Mouse (Mus musculus) gastrocnemius, postnatal 25 days (tissue): ENCODE measurements around the gene Mlycd. TPM values are rescaled to one million over a fixed set of nuclear protein-coding genes. Genes with fewer than 3 reads are reported as not detected.
A peak's percentile ranks its signal among the peaks of the same experiment; 100 is the strongest.

ENCODE experiments used
- DNase-seq: peaks from one replicate; pipeline ENCODE4 v3.0.0; 2022
- total RNA-seq, 2 experiments: library from RNA; stranded (reverse); gene quantifications; 1 replicate in 1 of 2; 2 replicates in 1 of 2; pipeline ENCODE4 v1.2.3; 2021

Mlycd gene
- total RNA-seq, 2 experiments from 2014 or later = 76.5 to 78.1 TPM

- DNase-seq = no peak
Observed at GRCm38 (mm10) chr8:119403912-119404311, 9.2 kb downstream of the Mlycd start.

DNA sequence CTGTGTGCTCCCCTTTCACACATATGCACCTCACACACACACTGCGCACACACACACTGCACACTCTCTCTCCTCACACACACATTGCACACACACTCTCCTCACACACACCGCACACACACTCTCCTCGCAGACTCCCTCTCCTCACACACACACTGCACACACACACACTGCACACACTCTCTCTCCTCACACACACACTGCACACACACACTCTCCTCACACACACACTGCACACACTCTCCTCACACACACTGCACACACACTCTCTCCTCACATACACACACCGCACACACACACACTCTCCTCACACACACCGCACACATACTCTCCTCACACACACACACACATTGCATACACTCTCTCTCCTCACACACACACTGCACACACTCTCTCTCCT, 10.0 kb downstream of the Mlycd start:
- no peak for DNase-seq

DNA sequence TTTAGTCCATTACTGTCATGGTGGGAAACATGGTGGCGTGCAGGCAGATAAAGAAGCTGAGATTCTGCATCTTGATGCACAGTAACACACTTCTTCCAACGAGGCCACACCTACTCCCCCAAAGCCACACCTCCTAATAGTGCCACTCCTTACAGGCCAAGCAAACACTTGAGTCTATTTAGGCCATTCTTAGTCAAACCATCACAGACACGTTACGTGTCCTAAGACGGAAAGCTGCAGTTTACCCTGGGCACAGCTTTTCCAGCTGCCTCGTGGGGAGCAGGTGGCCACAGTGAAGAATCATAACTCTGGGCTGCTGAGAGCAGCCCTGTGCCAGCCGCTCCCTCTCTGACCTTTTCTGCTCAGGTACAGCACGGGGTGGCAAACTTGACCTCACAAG, 13.6 kb downstream of the Mlycd start:
- no peak for DNase-seq

DNA sequence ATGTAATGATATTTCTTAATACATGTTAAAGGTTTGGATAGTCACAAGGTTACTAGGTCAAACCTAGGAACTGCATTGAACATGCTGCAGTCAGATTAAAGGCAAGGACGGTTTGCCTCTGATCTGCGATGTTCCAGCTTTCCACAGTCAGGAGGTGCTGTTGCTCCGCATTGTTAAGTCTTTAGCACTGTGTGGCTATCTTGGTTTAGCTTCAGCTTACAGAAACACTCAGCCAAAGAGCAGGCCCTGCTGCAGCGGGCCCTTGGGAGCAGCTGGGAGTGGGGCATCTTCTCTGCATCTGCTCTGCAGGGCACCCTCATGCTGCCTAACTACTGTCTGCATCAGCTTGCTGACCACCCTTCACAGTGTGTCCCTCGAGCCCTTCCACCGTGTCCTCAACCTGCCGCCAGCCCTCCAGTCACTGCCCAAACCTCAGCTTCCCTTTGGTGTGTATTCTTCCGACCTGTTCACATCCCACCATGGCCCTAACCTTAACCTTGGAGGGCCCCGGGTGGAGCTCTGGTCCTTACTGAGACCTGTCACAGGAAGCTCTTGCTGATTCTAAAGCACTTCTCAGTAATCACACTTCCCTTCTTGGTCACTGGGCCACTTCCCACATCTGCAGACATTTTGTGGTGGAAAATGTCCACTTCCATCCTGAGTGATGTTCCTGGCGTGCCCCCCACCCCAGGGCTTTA, 17.5 kb downstream of the Mlycd start:
- no peak for DNase-seq

DNA sequence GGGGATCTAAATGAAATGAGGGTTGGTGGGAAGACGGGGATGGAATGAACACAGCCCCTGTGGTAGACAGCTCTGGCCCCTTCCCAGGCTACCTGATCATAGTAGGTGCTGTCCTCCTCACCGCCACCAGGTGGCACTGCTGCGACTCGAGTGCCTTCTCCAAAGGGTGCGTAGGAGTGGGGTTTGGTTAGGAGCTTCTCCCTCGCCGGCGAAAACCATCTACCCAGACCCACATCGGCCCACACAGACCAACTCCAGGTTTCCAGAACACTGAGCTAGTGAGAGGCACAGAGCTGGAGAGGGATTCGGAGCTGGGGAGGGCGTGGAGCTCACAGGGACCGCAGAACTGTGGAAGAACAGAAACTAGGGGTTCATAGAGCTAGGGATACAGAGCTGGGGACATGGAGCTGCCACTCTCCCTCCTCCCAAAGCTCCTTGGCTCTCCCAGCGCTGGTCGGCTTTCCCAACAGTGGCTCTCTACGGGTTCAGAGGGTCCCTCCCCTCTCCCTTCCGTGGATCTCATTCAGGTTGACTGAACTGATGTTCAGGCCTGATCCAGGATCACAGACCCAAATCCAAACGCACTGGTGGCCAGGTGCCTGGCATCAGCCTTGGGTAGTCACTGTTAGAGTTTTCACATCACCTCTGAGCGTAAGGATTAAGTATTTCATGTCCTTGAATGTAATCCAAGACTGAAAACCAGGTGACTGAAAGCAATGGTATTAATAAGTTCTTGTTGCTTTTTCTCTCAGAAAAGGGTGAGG, 18.2 kb downstream of the Mlycd start:
- peak; percentile 44 for DNase-seq

DNA sequence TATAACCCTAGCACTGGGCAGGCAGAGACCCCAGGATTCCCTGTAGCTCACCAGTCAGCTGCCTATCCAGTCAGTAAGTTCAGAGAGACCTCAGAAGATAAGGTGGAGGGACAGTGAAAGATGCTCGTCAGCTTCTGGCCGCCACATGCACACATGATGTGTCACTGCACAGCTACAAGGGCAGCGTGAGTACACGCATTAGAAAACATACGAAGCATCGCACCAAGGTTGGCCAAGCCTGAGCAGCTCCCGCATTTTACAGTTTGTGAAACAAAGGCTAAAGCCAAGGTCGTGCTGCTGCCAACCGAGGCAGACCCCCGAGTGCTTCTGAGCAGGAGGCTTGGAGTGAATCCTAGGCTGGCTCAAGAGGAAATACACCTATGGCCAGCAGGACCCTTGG, 18.9 kb downstream of the Mlycd start:
- DNase-seq = no peak

DNA sequence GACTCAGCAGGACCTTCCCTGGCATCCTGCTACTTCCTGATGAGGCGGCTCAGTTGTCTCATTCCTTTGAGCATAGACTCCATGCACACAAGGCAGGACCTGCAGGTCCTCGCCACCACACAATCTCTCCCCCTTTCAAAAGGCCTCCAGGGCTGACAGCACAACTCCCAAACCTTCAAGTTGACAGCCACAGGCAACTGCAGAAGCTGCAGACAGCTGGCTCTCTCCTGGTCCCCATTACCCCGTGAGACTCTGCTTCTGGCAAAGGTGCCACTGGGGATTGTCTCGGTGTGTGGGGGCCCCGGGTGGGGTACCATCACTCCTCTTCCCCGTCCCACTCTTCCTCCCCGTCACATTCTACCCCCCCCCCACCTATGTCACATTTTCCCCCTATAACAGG, 25.6 kb downstream of the Mlycd start:
- no peak for DNase-seq

DNA sequence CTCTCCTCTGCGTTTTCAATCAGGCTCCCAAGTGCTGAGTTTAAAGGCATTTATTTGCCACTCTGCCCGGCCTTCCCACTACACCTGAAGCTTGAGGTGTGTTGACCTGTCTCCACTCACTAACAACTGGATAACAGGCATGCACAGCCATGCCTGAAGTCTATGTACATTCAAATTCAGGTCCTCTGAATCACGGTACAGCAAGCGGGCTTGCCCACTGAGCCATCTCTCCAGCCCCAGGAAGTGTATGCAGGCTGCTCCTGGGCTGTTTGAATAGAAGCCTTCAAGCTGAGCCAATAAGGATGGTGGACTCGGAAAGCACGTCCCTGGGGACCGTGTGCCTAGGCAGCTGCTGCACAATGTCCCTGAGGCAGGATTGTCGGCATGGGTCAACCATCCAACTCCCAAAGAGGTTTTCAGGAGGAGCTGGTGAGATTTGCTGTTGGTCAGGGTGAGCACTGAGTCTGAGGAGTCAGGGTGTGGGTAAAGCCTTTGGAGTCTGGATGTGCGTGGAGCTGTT, 27.0 kb downstream of the Mlycd start:
- DNase-seq = no peak

DNA sequence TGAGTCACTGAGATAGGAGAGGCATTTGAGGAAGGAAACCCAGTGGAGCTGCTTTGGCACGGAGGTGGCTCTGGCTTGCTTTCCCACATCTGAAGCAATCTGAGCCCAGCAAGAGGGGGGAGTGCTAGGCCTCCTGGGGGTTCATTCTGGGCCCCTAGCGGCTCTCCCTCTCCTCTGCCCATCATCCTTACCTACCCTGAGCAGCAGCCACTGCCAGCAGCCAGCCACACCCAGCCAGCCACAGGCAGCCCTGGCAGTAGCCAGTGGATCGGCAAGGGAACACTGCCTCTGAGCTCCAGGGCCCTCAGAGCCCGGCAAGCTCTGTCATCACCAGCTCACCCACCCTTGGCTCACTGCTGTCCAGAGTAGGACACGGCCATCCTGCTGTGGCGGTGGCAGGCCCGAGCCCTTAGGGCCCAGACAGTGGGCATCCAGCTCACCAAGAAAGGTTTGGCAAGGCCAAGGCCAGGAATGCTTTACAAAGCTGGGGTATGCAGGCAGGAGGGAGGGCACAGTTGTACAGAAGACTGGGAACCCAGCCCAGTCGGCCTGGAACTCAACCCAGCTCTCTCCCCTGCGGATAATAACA, 27.5 kb downstream of the Mlycd start:
- peak; percentile 42 for DNase-seq

DNA sequence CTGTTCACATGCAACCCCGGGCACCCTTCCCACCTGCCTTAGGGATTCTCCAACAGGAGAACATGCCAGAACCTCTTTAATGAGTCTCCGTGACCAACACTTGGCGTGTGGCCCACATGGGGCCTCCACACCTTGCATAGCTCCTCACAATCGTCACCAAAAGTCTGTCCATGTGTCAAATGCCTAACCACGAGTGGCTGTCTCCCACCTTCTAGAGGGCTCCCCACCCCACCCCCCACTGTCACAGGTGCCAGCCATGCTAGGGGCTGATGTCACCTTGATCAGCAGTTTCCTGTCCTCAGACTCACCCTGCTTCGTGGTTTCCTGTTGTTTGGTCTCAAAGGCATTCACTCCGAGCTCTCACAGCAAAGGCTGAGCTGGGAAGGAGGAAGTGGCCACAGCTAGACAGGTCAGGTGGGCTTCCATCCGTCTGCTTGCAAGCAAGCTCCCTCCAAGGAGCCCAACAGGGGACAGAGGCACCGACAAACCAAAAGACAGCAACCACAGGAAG, 29.0 kb downstream of the Mlycd start:
- peak; percentile 51 for DNase-seq

GRCm38 (mm10) chr8:119424199-119424733, 29.6 kb downstream of the Mlycd start:
- no peak for DNase-seq

GRCm38 (mm10) chr8:119424740-119425139, 30.1 kb downstream of the Mlycd start:
- DNase-seq = no peak

GRCm38 (mm10) chr8:119425533-119425932, 30.9 kb downstream of the Mlycd start:
- peak; percentile 53 for DNase-seq

DNA sequence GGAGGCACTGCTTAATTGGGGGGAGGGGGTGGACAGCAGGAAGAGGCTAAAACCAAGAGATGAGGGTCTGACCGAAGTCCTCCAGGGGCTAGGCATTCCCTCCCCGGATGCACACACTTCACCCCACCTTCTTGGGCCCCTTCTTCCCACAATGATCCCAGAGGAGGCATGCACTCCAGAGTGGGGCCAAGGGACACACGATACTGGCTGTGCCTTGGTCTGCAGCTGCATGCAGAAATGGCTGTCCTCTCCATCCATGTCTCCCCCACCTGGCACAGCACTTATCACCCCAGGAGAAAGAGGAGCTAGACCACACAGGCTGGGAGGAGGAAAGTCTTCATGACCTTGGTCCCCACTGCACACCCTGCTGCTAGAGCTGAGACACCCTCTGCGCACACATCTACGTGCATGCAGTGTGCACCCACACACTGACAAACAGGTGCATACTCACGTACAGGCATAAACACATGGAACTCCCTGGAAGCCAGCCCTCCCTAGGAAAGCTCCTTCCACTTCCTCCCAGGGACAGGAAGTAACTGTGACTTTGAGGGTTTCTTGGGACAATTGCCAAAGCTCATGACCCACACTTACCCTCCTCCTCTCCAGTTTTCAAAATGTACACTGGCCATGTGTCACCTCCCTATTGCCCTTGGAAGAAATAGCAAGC, 31.5 kb downstream of the Mlycd start:
- DNase-seq = no peak

DNA sequence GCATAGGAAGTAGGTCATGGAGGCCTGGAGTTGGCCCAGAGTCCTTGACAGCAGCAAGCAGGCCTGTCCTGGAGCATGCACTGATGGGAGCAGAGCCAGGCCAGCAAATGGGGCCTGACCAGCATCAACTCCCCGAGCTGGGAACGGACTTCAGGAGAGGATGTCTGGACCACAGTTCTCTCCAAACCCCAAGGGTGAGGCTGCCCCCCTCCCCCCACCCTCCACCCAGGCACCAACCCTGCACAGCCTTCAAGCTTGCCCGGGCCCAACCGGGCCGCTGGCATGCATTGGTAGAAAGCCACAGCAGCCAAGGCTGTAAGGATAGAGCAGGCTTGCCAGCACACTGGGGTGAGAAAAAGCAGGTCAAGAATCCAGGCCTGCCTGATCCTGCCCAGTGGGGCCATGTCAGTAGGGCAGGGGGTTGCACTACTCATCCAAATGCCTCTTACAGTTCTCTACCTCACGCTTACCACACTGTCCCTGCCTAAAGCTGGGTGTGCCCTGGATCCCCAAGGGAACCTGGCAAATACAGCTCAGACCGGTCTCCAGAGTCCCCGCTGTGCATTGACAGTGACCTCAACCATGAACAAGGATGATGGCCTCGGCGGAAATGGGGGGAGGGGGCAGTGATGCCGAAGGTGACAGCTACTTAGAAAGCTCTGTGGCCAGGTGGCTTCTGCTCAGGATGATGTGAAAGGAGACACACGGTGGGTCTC, 33.1 kb downstream of the Mlycd start:
- no peak for DNase-seq

DNA sequence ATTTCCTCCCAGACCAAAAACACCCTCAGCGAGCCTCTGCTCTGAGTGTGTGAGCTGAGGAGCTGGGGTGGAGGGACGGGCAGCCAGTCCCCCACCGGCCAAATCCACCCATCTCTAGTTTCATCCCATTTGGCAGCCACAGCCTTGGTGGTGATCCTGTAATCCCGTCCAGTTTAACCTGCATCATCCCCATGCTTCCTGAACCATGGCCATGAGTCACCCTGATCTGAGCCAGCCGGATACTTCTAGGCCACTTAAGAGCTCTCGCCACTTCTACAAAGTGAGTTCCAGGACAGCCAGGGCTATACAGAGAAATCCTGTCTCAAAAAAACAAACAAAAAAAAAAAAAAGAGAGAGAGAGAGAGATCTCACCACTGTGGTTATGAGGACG, 33.7 kb downstream of the Mlycd start:
- DNase-seq = no peak

DNA sequence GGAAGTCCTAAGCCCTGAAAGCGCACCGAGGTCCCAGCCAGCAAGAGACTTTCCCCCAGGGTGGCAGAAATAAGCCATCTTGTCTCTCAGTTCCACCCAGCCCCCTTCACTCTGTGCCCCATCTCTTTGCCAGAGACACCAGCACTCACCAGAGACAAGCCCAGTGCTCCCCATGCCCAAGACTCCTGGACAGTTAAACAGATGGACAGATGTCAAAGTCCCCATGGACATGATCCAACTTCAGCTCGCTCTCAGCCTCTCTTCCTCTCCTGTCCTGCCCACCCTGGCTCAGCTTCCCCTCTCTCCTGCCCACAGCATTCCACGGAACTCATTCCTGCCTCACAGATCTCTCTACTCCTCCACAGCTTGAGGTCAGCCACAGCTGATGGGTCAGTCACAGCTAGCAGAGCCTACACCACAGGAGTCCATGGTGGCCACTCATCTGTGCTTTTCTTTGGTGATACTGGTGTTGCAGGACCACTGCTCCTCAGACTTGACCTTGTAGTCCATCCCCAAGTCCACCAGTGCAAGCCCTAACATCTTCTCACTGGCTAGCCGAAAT, 34.2 kb downstream of the Mlycd start:
- no peak for DNase-seq

DNA sequence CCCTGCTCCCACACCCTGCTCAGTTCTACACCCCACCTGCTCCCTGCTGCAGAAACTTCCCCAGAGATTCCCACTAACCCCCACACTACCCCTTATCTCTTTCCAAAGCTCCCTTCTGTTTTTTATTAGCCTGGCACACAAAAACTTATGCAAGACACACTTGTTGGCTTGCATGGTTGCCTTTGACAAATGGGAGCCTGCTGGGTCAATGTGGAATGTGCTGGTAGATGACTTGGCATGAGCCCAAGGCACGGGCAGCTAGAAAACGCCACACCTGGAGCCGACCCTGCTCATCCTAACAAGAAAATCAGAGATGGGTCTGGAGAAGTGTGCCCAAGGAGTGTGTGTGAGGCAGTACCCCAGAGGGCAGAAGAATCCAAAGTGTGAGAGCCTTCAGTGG, 34.9 kb downstream of the Mlycd start:
- DNase-seq = no peak

DNA sequence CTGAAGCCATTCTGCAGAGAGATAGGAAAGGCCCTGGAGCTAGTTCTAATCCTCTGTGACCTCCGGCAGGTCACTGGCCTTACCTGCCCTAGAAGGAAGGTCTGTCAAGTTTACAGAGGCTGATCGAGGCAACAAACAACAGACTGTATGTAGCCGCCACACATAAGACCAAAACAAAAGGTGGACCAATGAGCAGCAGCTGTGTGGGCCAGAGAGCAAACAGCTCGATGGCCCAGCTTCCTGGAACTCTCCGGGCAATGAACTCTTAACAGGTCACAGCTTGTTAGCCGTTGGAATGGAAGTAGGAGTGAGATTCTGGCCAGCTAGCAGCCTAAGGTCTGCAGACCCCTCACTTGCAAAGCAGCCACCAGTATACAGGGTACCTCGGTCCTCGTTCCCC, 35.6 kb downstream of the Mlycd start:
- DNase-seq = no peak

GRCm38 (mm10) chr8:119430690-119431089, 36.0 kb downstream of the Mlycd start:
- DNase-seq = no peak

DNA sequence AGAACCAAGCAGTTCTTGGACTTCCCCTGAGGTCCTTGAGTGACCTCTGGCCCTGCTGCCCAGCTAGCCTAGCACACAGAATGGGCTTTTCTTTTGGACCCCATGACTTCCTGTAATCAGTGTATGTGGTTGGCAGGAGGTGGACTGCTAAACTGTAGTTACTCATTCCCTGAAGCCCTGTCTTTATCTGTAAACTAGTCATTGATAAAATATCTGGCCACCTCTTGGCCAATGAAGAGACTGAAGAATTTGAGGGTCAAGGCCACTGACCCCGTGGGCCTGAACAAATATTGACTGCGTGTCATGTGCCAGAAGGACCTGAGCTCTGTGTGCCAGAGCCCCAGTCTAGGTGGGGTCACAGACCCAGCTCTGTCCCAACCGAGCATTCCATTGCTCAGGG, 37.7 kb downstream of the Mlycd start:
- DNase-seq = no peak
